Mouse (Mus musculus): Measurements from ENCODE around the gene Stra6l. TPM values are rescaled to one million over a fixed set of nuclear protein-coding genes. Genes with fewer than 3 reads are reported as not detected.

Gene Stra6l
- polyA plus RNA-seq (2016; fragmentation: Nextera tagmentation; extraction: Ambion mirVana) = 0.21 and 0.55 TPM in 2 replicates

DNA sequence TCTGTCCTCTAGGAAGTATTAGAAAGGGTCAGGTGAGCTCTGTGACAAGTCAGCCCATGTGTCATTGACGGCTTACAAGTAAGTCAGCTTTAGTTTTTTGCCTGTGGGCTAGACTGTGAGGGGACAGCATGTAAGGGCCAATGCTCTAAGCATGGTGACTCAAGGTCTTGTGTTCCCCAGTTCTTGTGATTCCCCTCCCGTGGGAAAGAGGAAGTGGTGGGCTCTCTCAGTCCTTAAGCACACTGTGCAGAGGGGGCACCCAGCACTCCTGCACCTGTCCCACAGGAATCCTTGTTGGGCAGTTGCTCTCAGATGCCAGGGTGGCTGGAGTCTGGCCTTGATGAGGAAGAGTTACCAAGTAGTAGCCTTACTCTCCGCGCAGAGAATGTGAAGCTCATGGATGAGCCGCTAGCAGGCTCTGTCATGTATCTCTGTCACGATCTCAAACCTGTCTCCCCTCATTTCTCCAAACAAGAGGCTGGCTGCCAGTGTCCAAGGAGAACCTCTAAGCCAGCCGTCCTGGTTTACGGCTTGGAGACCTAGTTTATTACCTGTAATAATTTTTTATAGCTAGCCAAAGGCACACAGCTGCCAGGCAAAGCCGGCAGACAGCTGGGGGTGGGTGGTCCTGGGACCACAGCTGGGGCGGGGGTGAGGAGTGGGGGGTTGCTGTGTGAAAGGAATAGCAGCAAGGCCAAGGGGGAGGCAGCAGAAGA lies at the start of gene Stra6l:
Gene Stra6l (plus strand): TSS at position 556 of the 716 bp plus-strand sequence.
- Histone ChIP-seq H3K27me3 (ENCODE audit: insufficient read depth, poor library complexity, severe bottlenecking) (peaks cover 74% of the 10 kb centered on the region), H3K27ac (no peak within 1 kb of the TSS), H3K9me3 (no peaks in the 10 kb centered on the region), H3K36me3 (no peaks in the 10 kb centered on the region), H3K4me1 (peaks cover 19% of the 10 kb centered on the region), H3K4me3 (no peak within 1 kb of the TSS)
- no peak for DNase-seq (ENCODE audit: low spot score)
- 60% methylated on average over 10 of the region's 10 CpGs for WGBS

- peak within 1 kb of the TSS; percentile 88 for H3K27ac ChIP-seq
- under 1% methylated on average over 26 of the region's 26 CpGs for WGBS
- H3K36me3 ChIP-seq = peaks cover 16% of the 10 kb centered on the region
- 0 out of 2 replicates have a peak, but pooled peaks cover 7% of the 10 kb centered on the region for H3K27me3 ChIP-seq (ENCODE audit: insufficient read depth, poor library complexity, severe bottlenecking)
- peak within 1 kb of the TSS; percentile 65 for H3K4me3 ChIP-seq
- DNase-seq (ENCODE audit: low spot score) = peak; percentile 86
- no peaks in the 10 kb centered on the region for H3K9me3 ChIP-seq
- H3K4me1 ChIP-seq = peaks cover 61% of the 10 kb centered on the region
Observed at GRCm38 (mm10) chr4:45798964-45799363, 49.5 kb upstream of the Stra6l start, which contains the start of gene Aldh1b1. Gene Aldh1b1, plus strand, starts transcription at chr4:45799022.

GRCm38 (mm10) chr4:45799956-45800537 lies 48.4 kb upstream of the Stra6l start:
- no peak for DNase-seq (ENCODE audit: low spot score)
- Histone ChIP-seq H3K36me3 (peaks cover 19% of the 10 kb centered on the region), H3K27ac (peak overlapping the region; percentile 76), H3K4me3 (0 out of 2 replicates have a peak overlapping the region, but pooled peaks have one; percentile 15), H3K9me3 (no peaks in the 10 kb centered on the region), H3K4me1 (peaks cover 60% of the 10 kb centered on the region), H3K27me3 (ENCODE audit: insufficient read depth, poor library complexity, severe bottlenecking) (0 out of 2 replicates have a peak, but pooled peaks cover 7% of the 10 kb centered on the region)
- WGBS = 26% methylated on average over 3 of the region's 3 CpGs

DNA sequence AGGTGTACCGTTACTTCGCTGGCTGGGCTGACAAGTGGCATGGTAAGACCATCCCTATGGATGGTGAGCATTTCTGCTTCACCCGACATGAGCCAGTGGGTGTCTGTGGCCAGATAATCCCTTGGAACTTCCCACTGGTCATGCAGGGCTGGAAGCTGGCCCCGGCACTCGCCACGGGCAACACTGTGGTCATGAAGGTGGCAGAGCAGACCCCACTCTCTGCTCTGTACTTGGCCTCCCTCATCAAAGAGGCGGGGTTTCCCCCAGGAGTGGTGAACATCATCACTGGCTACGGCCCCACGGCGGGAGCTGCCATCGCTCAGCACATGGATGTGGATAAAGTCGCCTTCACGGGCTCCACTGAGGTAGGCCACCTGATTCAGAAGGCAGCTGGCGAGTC lies 45.6 kb upstream of the Stra6l start:
- WGBS = 93% methylated on average over 14 of the region's 14 CpGs
- no peak overlapping the region for H3K4me3 ChIP-seq
- no peak for DNase-seq (ENCODE audit: low spot score)
- peaks cover 23% of the 10 kb centered on the region; the same call in 1 of the 2 replicates for H3K27me3 ChIP-seq (ENCODE audit: insufficient read depth, poor library complexity, severe bottlenecking)
- H3K27ac ChIP-seq = no peak overlapping the region
- H3K9me3 ChIP-seq = no peaks in the 10 kb centered on the region
- H3K36me3 ChIP-seq = peaks cover 22% of the 10 kb centered on the region
- H3K4me1 ChIP-seq = peaks cover 34% of the 10 kb centered on the region

DNA sequence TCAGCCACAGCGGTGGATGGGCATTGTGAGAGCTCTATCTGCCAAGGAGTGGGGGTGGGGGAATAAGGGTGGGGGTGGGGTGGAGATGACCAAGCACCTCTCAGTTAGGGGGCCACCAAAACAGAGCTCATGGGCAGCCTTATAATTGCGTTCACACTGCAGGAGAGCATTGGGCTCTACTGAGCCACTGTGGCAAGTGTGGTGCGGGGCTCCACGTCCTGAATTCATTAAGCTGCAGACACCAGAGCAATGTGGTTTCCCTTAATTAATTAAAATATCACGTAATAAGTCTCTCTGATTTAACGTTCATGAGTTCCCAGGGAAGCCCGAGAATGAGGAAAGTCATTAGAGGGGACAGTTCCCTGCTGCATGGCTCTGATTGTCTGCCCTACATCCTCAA lies 40.4 kb upstream of the Stra6l start:
- Histone ChIP-seq H3K4me1 (0 out of 2 replicates have a peak, but pooled peaks cover 3% of the 10 kb centered on the region), H3K4me3 (no peak overlapping the region), H3K9me3 (no peaks in the 10 kb centered on the region), H3K36me3 (peaks cover 29% of the 10 kb centered on the region), H3K27ac (no peak overlapping the region), H3K27me3 (ENCODE audit: insufficient read depth, poor library complexity, severe bottlenecking) (peaks cover 49% of the 10 kb centered on the region)
- DNase-seq (ENCODE audit: low spot score) = no peak
- WGBS = 46% methylated on average over 7 of the region's 7 CpGs

GRCm38 (mm10) chr4:45811250-45811649 lies 37.2 kb upstream of the Stra6l start:
- 24% methylated on average over 8 of the region's 8 CpGs for WGBS
- peaks cover 56% of the 10 kb centered on the region for H3K27me3 ChIP-seq (ENCODE audit: insufficient read depth, poor library complexity, severe bottlenecking)
- H3K4me3 ChIP-seq = no peak overlapping the region

DNA sequence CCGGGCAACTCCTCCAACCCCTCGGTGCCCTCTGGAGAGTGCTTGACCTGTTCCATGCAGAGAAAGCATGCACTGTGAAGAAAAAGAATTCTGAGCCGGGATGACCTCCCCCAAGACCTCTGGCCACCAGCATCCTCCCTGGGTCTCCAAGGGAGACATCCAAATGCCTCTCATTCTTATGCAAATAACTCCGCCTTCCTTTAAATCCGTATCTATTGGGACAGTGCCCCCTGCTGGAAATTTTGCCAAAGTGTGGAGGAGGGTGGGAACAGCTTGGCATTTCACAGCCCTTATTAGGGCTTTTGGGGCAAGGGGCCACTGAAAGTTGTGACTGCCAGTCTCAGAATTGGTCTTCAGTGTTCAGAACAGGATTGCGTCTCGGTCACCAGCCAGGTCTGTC lies 32.9 kb upstream of the Stra6l start:
- H3K4me1 ChIP-seq = peaks cover 51% of the 10 kb centered on the region
- H3K36me3 ChIP-seq = peaks cover 22% of the 10 kb centered on the region
- H3K27me3 ChIP-seq (ENCODE audit: insufficient read depth, poor library complexity, severe bottlenecking) = peaks cover 28% of the 10 kb centered on the region
- no peak overlapping the region for H3K4me3 ChIP-seq
- no peak for DNase-seq (ENCODE audit: low spot score)
- 36% methylated on average over 7 of the region's 7 CpGs for WGBS
- no peaks in the 10 kb centered on the region for H3K9me3 ChIP-seq
- peak overlapping the region; percentile 36; the same call in 1 of the 2 replicates for H3K27ac ChIP-seq

More at GRCm38 (mm10) chr4:45811250-45811649, 37.2 kb upstream of the Stra6l start:
- Histone ChIP-seq H3K9me3 (no peaks in the 10 kb centered on the region), H3K27ac (no peak overlapping the region), H3K4me1 (peaks cover 13% of the 10 kb centered on the region; the same call in 1 of the 2 replicates), H3K36me3 (peaks cover 28% of the 10 kb centered on the region)
- no peak for DNase-seq (ENCODE audit: low spot score)

DNA sequence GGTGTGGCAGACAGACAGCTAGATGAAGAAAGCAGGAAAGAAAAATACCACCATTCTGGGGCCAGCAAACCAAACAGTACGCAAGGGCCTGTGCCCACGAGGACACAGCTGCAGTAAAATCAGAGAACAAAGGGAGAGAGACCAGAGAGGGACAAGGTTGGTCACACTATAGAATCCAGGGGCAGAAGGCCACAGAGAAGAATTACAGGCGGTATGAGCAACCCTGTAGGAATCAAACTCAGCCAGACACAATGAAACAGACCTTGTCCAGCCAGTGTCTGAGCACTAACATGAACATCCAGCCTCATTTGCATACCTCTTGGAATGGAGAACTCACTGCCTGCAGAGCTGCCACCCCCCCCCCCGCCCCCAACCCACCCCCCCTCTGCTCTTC lies 29.7 kb upstream of the Stra6l start:
- 13% methylated on average over 4 of the region's 4 CpGs for WGBS
- no peak for DNase-seq (ENCODE audit: low spot score)
- peak overlapping the region; percentile 45 for H3K4me3 ChIP-seq
- peaks cover 33% of the 10 kb centered on the region for H3K27me3 ChIP-seq (ENCODE audit: insufficient read depth, poor library complexity, severe bottlenecking)
- no peaks in the 10 kb centered on the region for H3K9me3 ChIP-seq
- H3K27ac ChIP-seq = peak overlapping the region; percentile 88
- peaks cover 13% of the 10 kb centered on the region for H3K36me3 ChIP-seq
- H3K4me1 ChIP-seq = peaks cover 76% of the 10 kb centered on the region

DNA sequence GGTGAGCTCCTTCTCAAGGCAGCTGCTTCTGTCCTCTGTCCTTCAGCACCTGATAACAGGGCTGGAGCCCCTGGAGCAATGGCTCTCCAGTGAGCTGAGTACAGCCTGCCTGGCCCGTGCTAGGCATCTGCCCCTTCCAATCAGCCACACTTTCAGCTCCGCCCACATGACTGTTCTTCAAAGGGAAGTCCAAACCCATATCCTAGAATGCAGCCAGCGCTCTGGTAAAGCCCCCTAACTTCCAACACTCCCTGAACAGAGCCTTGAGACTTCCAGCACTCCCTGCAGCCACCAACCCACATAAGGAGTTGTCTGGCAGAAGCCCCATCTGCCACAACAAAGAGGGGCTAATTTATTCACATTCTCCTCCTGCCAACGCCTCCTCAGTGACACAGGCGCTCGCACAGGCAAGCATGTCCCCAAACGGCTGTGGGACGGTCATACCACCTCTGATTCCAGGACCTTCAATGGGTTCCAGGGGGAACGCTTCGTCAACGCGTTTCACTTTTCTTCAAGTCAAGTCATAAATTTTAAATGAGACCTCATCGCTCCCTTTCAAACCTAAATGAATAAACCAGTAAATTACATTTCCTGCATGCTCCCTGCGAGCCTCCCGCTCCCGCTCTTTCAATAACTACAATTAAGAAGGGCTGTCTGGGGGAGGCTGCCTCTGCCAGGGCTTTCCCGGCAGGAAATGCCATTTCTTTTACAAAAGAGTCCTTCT lies 29.1 kb upstream of the Stra6l start:
- peaks cover 36% of the 10 kb centered on the region for H3K27me3 ChIP-seq (ENCODE audit: insufficient read depth, poor library complexity, severe bottlenecking)
- H3K27ac ChIP-seq = peak overlapping the region; percentile 88
- H3K36me3 ChIP-seq = peaks cover 9% of the 10 kb centered on the region
- peak; percentile 97 for DNase-seq (ENCODE audit: low spot score)
- no peaks in the 10 kb centered on the region for H3K9me3 ChIP-seq
- H3K4me3 ChIP-seq = peak overlapping the region; percentile 45
- 1% methylated on average over 17 of the region's 17 CpGs for WGBS
- peaks cover 82% of the 10 kb centered on the region for H3K4me1 ChIP-seq

DNA sequence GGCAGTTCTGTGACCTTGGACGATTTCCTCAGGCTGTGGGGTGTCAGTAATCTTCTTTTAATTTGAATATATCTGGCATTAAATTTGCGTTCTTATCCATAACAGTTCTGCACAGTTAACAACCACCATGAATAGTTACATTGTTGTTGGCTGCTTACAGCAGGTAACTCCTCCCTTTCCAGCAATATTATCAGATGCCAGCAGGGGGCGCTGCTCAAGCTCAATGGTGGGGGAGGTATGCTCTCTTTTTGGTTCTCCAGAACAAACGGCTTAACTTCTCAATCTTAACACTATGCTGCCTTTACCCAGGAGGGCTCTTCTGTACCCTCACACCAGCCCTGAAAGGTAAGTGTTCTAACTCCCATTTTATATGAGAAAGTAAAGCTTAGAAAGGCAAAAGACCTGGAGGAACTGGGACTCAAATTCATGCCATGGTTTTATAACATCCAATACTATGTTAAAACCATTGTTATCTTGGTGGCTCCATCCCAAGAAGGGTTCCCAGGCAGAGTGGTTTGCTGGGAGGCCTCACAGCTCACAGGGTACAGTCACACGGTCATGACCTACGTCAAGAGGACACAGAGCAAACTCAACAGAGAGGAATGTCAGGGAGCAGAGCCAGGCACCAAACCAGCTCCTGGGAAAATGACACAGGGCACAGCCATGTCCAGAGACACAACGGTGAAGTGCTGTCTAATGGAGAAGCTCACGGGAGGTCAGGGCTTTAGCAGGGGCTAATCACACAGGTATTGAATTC lies 28.2 kb upstream of the Stra6l start:
- peak overlapping the region; percentile 45 for H3K4me3 ChIP-seq
- H3K27ac ChIP-seq = peak overlapping the region; percentile 88
- WGBS = 17% methylated on average over 8 of the region's 8 CpGs
- H3K36me3 ChIP-seq = peaks cover 2% of the 10 kb centered on the region; the same call in 1 of the 2 replicates
- DNase-seq (ENCODE audit: low spot score) = no peak
- peaks cover 40% of the 10 kb centered on the region for H3K27me3 ChIP-seq (ENCODE audit: insufficient read depth, poor library complexity, severe bottlenecking)
- peaks cover 89% of the 10 kb centered on the region for H3K4me1 ChIP-seq
- no peaks in the 10 kb centered on the region for H3K9me3 ChIP-seq

GRCm38 (mm10) chr4:45821995-45822394 lies 26.5 kb upstream of the Stra6l start:
- H3K27me3 ChIP-seq (ENCODE audit: insufficient read depth, poor library complexity, severe bottlenecking) = peaks cover 50% of the 10 kb centered on the region
- H3K27ac ChIP-seq = peak overlapping the region; percentile 47; the same call in 1 of the 2 replicates
- peaks cover 2% of the 10 kb centered on the region; the same call in 1 of the 2 replicates for H3K36me3 ChIP-seq
- H3K9me3 ChIP-seq = no peaks in the 10 kb centered on the region
- WGBS = 31% methylated on average over 3 of the region's 3 CpGs
- peaks cover 86% of the 10 kb centered on the region for H3K4me1 ChIP-seq
- no peak for DNase-seq (ENCODE audit: low spot score)
- no peak overlapping the region for H3K4me3 ChIP-seq

All from heart, embryonic 10.5 days (tissue).